Mouse (Mus musculus): ENCODE results near the gene Fscn3.

Fscn3 gene

DNA sequence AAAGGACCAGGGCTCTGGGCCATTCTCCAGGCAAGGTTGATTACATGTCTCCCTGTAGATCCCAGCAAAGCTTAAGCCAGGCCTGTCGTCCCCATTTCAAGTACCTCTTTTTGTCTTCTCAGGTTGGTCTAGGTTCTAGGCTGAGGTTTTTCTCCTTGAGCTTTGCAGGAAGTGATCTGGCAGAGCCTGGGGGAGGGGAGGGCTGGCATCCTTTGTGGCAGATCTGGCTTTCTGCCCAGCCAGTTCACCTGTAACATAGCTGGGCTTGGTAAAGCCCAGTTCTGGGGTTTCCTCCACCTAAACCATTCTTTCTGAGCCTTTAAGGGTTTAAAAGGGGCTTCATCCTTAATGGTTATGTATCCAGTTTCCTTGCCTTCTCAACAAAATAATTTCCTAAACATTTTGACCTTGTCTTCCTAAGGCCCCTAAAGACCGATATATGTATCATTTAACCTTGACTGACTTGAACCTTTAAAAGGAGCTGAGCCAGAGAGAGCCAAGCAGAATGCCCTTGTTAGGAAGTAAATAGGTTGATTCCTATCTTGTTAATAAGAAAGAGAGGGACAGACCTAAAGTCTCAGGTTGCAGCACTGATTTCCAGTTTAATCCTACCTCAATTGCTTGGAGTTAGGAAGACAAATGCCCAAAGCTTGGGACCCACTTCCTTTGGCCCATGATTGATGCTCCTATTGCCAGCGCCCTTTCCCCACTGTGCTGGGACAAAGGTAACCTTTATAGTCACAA is at the start of gene Fscn3:
Fscn3 (plus strand) TSS at position 694 of the 744 bp plus-strand sequence.
- no peak for DNase-seq

DNA sequence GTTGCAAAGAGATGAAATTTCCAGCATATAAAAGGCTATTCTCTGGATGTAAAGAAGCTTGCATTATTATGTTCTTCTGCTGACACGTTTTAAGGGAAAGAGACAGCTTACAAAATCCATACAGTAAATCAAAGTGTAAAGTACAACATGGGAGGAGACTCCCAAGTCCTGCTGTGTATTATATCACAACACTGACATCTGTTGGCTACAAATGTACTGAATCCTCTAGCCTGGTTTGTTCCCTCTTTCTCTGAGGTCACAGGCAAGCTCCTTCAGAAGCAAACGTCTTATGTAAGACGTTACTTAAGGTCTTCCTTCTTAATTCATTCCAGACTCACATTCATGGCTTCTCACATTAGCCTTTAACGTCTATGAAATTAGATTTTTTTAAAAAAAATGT is 45.6 kb upstream of the Fscn3 start:
- DNase-seq: no peak

- no peak for DNase-seq
These were observed 42.4 kb upstream of the Fscn3 start for GRCm38 (mm10) chr6:28385169-28385568.

- DNase-seq: no peak
These were observed 38.6 kb upstream of the Fscn3 start for GRCm38 (mm10) chr6:28389038-28389437.

DNA sequence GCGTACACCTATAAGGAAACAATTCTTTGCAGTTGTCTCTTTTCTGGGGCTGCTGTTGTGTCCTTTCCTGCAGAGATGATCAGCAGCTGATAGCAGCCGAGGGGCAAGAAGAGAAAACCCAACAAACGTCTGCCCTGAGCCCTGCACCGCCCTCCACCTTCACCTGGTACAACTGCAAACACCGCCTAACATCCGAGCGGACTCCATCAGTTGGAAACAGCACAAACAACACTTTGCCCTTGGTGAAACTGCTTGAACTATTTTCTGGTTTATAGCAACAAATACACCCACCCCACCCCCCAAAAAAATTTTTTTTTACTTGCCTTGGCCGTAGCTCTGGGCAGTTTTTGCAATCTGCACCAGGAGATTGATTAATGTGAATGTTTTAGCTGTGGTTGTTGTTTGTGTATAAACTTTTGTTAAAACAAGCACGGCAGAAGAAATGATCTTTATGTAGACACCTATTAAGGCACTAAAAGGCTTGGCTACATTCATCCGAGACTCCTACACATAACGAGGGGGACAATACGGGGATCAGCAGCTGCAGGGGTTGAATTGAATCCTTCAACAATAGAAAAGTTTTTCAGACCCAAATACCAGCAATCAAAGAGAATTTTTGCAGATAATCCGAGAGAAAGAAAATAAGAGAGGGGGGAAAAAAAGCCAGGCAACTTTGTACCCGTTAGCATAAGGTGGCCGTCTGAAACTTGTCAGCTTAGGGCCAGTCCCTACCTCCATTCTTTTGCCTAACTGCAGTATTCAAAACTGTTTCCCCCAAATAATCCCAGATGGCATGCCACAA is 31.3 kb upstream of the Fscn3 start:
- no peak for DNase-seq

GRCm38 (mm10) chr6:28396853-28397457 is 30.6 kb upstream of the Fscn3 start:
- peak; percentile 14 to 17 for DNase-seq

DNA sequence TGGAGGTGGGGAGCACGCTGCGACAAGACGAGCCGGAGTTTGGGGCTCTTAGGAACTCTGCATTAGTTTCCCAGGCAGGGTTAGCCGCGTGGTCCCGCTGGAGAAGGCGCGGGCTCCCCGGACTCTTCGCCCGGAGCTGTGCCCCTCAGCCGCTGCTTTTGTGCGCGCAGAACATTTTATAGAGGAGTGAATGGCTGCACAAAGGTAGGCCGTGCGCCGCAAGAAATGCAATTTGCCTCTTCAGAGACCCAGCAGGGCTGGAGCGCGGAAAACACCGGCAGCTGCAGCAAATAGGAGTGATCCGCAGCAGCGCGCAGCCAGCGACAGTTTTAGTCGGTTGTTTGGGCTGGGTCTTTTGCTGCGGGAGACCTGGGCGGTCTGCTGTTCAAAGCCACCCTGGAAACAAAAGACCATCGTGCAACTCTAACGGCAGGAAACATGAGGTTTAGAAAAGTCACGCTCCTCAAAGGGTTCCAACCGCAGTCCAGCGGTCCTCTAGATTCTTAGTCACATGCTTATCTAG is 29.8 kb upstream of the Fscn3 start, which contains the start of gene Zfp800:
Zfp800 (minus strand) TSS at position 325 of the 523 bp plus-strand sequence.
- peak; percentile 21 to 35 for DNase-seq

DNA sequence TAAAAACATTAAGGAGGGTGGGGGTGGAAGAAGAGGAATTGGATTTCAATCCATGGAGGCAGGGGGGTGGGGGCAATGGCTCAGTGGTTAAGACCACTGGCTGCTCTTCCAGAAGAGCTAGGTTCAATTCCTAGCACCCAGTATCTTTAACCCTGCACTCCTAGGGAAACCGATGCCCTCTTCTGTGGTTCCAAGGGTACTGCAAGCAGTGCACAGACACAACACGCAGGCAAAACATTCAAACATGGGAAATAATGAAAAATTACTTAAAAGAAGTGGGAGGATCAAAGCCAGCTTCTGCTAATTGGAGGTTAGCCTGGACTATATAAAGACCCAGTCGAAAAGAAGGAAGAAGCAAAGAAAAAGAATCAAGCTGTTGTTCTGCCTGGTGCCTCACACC is 28.9 kb upstream of the Fscn3 start:
- DNase-seq: no peak

- peak; percentile 25 to 31 for DNase-seq
These were observed 27.8 kb upstream of the Fscn3 start for GRCm38 (mm10) chr6:28399791-28400190.

DNA sequence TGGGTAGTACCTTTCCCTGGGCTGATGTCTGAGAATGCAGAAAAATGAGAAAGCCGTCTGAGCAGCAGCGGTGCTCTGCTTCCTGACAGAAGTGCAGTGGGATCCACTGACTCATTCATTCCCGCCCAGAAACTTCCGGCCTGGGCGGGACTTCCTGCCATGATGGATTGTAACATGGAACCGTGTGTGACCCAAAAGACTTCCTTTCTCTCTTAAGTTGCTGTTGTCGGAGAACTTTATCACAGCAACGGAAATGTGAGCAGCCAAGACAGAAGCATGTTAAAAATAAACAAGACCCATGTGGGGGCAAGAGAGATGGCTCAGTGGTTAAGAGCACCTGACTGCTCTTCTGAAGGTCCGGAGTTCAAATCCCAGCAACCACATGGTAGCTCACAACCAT is 17.5 kb upstream of the Fscn3 start:
- no peak for DNase-seq

DNA sequence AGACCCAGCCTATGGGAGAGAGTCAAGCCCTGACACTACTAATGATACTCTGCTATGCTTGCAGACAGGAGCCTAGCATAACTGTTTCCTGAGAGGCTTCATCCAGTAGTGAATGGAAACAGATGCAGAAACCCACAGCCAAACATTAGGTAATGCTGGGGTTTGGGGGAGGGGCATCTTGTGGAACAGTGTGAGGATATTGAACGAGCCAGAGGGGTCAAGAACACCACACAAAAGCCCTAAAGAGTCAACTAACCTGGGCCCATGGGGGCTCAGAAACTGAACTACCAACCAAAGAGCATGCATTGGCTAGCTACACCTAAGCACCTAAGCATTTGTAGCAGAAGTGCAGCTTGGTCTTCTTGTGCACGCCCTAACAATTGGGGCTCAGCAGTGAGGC is 16.4 kb upstream of the Fscn3 start:
- DNase-seq: no peak

GRCm38 (mm10) chr6:28416981-28417380 is 10.6 kb upstream of the Fscn3 start:
- no peak for DNase-seq

GRCm38 (mm10) chr6:28418449-28418848 is 9.1 kb upstream of the Fscn3 start:
- DNase-seq: no peak

DNA sequence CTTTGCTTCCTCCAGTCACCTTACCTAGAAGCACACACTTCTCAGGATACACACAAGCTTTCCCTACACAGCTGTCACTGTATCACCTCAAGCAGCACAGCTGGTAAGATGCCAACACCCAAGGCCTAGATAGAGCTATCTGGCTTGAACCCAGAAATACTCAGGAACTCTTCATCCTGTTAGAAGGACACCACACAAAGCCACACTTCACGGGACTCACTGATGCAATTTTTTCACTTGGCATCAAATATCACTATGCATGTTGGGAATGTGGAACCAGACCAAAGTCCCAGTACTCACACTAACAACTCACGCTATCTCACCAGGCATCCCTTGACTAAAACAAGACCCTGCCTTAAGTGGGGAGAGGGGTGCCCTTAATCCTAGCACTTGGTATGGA is 7.9 kb upstream of the Fscn3 start:
- DNase-seq: no peak

GRCm38 (mm10) chr6:28420361-28420760 is 7.2 kb upstream of the Fscn3 start:
- no peak for DNase-seq

GRCm38 (mm10) chr6:28420865-28421264 is 6.7 kb upstream of the Fscn3 start:
- DNase-seq: no peak

GRCm38 (mm10) chr6:28421469-28422000 is 6.1 kb upstream of the Fscn3 start:
- DNase-seq: peak; percentile 99

DNA sequence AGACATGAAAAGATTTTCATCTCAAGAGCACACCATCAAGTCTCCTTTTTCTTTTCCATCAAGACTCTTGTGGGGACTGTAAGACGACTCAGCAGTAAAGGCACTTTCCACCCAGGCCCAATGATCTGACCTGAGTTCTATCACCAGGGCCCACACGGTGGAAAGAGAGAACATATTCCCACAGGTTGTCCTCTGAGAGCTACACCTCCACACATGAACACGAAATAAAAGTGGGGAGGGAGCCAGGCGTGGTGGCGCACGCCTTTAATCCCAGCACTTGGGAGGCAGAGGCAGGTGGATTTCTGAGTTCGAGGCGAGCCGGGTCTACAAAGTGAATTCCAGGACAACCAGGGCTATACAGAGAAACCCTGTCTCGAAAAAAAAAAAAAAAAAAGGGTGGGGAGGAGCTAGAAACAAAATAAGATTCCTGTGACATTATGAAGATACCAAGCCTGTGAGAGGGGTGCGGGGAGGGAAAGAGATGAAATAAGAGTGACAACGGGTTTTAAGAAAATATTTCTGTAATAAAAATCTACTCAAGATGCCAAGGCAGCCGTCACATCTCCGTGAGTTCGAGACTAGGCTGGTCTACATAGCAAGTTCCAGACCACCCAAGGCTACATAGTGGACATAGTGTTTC is 4.8 kb upstream of the Fscn3 start:
- DNase-seq: no peak

GRCm38 (mm10) chr6:28423313-28423712 is 4.3 kb upstream of the Fscn3 start, which contains the start of gene Arf5:
Gene Arf5, plus strand, starts transcription at chr6:28423560.
- DNase-seq: peak; percentile 98

GRCm38 (mm10) chr6:28423767-28424695 is 3.6 kb upstream of the Fscn3 start:
- peak in 1 of 2 experiments; percentile 45 for DNase-seq

- DNase-seq: no peak
These were observed 2.6 kb upstream of the Fscn3 start for GRCm38 (mm10) chr6:28425019-28425418.

All from B cell, adult 2 months (primary cell).